Mouse (Mus musculus) brain, adult 2 months (tissue): ENCODE results near the gene Lrrc75b.
"Not testable (repeated sequence)": the region's sequence is repeated elsewhere in the genome, so short reads cannot be mapped to it uniquely, and the experiment has no call there.

Experiments used
- DNase-seq: peaks from one replicate; pipeline ENCODE4 v3.0.0; 2011; ENCODE audit warnings: low read depth, low spot score

The Lrrc75b gene

DNA sequence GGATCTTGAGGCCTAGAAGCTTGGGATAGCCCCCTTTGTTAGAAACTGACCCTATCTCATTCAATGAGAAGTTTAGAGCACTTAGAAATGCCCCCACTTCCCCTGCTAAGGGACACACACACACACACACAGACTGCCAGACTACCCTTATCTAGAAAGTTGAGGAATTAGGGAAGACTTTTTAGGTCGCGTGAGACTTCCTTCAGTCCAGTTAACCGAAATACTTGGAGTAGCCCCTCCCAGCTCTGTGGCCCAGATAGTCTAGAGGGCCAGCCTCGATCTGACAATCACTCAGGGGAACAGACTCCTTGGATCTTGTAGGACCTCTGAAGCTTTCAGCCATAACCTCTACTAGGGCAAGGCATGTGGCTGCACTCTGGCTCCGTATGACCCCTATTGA, 7.9 kb upstream of the Lrrc75b start:
- no peak for DNase-seq

DNA sequence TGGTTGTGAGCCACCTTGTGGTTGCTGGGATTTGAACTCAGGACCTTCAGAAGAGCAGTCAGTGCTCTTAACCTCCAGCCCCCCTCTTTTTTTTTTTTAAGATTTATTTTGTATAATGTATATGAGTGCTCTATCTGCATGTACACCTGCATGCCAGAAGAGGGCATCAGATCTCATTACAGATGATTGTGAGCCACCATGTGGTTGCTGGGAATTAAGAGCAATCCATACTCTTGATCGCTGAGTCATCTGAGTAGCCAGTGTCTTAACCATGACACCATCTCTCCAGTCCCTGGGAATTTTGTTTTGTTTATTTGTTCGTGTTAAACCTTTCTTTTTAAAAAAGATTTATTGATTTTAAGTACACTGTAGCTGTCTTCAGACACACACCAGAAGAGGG, 6.6 kb upstream of the Lrrc75b start:
- DNase-seq: not testable (repeated sequence)

DNA sequence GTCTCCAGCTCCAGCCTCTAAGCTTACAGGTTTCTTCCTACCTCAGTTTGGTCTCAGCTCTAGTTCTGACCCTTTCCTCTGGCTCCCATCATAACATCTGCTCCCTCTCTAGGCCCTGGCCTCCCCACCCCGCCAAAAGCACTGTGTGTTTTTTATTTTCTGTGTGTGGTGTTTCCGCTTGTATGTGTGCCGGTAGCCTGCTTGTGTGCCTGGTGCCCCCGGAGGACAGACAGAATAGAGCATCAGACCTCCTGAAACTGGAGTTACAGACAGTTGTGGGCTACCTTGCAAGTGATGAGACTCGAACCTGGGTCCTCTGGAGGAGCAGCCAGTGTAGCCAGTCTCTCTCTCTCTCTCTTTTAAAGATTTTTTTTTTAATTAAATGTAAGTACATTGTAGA, 6.2 kb upstream of the Lrrc75b start:
- DNase-seq: no peak

DNA sequence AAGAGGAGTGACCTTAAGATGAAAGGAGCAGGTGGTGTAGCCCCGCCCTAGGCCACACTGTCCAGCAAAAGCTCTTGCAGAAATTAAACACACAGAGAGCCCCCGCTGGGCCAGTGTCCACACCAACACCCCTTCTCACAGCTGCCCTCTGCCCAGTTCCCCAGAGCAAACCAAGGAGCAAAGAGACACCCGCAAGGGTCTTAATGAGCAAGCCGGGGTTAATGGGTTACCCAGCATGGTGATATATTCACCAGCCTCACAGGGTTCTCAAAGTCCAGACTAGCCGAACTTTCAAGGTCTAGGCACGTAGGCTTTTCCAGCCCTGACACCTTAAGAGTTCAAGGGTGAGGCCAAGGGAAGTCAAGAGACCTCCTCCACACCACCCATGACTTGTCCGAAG, 5.8 kb upstream of the Lrrc75b start:
- no peak for DNase-seq

DNA sequence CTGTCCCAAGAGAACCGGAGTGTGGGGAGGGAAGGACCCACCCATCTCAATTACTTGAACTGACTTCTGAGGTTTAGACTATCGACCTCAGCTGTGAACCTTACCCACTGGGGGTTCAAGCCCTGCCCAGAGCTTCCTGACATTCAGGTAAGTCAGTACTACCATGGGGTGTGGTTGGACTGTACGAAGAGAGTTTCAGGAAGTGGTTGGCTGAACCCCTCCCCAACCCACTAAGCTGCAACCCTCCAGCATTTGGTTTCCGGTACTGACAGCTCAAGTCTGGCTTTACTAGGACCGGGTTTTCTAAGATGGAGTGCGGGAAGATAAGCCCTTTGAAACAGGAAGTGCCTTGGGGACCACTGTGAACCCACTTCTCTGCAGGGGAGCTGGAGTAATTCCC, 5.3 kb upstream of the Lrrc75b start:
- DNase-seq: no peak

DNA sequence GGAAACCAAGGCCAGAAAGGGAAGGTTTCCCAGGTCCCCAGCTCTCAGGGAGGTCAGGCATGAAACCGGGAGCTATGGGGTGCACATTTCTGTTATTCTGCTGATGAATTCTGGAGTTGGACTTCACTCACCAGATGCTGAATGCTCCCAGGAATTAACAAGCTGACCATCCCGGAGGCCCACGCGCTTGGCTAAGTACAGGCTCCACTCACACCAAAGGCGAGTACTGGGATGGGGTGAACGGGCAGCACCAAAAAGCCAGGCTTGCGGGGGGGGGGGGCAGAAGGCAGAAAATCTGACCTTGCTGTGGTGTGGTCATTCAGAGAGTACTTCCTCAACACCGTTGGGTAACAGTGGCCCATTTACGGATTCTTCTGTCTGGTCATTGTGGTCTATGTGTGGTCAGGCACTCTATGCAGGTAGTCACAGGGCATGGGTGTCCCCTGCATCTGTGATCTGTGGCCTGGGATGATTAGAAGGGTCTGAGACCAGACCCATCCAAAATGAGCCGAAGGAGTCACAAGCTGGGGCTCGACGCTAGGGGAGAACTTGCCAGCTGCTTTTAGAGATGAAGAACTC, 4.6 kb upstream of the Lrrc75b start:
- DNase-seq: no peak

DNA sequence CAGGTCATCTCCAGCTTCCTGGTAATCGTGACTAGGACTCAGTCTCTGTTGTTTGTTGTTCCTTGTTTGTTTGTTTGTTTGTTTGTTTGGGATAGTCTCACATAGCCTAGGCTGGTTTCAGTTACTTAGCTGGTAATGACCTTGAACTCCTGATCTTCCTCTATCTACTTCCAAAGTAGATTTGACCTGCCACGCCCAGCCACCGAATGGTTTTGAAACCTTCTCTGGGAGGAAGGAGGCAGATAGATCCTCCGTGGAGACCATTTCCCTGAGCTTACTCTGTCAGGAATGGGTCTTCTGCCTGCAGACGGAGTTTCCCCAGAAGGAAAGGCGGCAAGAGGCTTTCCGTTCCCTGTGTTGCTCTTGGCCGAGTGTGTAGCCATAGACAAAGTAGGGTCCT, 2.5 kb upstream of the Lrrc75b start:
- no peak for DNase-seq

DNA sequence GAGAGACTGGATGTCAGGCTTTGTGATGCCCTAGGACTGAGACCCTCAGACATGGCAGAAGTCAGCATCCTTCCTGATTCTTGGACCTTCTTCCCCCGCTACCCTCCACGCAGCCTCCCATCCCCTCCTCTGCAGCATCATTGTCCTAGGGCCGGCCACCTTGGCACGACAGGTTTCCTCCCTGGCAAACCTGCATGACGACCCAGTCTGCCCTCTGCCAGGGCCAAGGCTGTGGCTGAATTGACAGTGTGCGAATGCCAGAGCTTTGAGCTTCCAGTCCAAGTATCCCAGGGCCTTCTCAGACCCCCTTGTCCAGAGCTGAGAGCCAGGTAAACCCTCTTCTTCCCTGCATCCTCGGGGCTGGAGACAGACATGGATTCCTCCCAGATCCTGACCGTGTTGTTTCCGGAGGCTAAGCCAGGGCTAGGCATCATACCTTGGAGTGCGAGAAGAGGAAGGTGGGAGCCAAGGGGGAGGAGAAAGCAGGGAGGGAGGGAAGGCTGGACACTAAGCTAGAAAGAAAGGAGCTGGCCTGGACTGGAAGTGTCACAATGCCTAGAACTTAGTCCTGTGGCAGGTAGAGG, 1.0 kb upstream of the Lrrc75b start, which contains the start of gene Ggt1:
Ggt1 (plus strand) TSS at position 534 of the 584 bp plus-strand sequence.
- no peak for DNase-seq

DNA sequence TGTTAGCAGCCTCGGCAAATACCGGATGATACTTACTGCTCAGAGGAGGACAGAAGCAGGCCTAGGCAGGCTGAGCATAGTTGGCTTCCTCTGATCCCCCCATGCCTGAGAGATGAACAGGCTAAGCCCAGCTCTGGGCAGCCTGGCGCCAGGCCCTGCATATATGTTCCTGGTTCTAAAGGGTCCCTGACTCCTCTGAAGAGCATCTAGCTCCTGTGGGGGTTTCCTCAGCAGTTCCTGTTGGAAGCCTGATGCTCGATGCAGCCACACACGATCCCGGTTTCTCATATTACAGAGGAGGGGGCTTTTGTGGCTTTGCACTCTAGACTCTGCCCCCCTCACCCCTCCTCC, 394 bp upstream of the Lrrc75b start:
- DNase-seq: no peak

DNA sequence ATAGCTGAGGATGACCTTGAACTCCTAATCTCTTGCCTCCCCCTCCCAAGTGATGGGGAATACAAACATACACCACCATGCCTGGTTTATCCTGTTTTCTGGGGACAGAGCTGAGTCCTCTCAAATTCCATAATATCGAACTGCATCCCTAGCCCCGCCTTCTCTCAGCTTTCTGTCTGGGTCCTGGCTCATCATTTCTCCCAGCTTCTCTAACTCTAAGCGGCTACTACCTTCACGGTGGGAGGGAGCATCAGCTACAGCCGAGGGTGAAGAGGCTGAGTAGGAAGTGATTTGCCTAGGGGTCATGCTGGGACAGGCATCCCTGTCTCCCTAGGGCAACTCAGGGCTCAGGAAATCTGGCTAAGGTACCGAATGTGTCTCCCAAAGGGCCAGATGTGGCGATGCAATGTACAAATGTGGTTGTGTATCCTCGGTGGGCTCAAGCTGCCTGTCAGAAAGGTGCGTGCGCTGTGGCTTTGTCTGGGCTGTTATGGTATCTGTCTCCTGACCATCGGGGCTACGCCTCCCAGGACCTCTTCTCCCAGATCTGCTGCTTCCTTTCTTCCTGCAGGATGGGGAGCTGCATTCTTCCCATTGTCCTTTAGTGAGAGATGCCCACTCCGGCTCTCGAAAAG, 972 bp downstream of the Lrrc75b start:
- DNase-seq: peak; percentile 39

DNA sequence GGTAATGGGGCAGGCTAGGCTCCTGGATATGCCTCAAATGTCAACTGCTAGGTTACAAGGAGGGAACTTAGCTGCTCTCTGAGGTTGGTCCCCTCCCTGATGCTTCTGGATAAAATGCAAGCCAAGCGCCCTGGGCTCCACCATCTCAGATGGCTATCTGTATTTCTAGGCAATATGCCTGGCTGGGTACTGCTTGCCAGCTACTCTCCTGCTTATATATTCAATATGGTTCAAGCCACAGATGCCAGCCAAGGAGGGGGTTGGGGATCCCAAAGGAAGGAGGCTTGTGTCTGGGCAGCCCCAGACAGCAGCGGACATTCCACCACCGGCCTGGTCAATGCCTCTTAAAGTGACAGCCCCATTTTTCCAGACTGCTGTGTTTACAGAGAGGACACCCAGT, 1.6 kb downstream of the Lrrc75b start:
- peak; percentile 88 for DNase-seq

DNA sequence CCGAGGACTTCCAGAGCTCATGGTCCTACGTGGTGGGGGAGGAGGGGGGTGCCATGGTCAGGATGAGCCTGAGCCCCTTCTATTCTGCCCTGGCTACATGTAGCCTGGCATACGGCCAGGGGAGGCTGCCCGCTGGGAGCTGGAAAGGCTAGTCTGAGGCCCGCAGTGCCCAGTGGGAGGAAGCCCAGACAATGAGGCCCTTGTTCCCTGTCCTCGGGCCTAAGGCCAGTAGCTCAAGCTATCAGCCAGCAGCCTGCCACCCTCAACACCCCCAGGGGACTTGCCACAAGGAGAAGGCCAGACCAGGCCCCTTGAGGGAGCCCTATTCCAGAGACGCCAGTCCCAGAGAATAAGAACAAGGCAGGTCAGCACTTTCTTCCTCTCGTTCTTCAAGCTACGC, 4.1 kb downstream of the Lrrc75b start:
- DNase-seq: peak; percentile 91

DNA sequence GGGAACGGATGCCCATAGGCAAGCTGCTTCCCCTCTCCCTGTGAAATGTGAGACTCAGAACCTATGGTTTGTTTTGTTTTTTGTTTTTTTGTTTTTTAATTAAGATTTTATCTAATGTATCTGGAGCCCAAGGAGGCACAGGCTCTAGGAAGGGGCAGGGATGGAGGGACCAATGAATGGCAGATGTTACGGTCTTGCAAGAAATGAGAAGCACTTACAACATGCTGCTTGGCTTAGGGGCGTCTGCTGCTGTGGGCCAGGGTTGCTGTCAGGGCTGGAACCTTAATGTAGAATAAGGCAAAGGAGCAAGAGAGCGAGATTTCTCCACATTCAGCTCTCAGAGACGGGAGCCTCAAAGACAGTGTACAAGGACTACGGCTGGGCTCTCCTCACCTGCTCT, 4.6 kb downstream of the Lrrc75b start:
- DNase-seq: no peak

DNA sequence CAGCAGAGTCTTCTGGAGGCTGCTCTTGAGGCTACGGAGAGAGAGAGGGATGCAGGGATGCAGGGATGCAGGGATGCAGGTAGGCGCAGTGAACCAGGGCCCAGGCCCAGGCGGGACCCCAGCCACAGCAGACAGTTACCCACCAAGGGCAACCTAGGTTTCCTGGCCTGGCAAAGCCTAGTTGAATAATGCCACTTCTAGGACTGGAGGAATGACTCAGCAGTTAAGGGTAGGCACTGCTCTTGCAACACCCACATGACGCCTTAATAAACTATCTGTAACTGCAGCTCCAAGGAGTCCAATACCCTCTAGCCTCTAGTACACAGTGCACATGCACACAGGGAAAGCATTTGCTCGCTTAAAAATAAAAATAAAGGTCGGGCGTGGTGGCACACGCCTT, 6.0 kb downstream of the Lrrc75b start:
- peak; percentile 30 for DNase-seq

DNA sequence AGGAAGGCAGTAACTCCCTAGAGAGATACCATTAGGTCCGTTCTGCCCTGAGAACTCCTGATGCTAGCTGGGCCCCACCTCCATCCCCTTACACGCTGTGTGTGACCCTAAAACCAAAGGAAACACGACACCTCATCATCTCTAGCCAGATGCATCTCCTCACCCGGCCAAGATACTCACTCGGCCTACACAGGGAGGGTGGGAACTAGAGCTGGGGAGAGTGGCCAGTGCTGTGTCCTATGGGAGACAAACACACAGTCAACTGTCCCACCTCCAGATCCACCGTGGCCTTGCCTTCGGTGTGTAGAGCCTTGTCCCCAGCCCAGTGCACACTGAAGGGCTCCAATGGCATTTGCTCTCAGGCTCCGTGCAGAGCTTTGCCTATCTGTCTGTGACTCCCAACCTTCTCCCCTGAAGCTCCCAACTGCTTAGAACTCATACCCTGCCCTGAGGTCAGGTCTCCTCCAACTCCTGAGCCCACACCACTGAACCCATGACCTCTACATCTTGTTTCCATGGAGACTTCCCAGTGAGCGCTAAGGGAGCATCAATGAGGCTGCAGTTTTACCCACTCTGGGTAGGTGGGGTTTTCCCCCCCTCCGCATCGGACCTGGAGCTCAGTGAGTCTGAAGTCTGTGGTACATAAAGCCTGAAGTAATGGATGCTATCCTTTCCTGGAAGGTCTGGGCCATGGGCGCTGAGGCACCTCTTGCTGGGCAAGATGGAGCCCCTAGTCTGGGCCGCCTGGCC, 7.3 kb downstream of the Lrrc75b start:
- no peak for DNase-seq

DNA sequence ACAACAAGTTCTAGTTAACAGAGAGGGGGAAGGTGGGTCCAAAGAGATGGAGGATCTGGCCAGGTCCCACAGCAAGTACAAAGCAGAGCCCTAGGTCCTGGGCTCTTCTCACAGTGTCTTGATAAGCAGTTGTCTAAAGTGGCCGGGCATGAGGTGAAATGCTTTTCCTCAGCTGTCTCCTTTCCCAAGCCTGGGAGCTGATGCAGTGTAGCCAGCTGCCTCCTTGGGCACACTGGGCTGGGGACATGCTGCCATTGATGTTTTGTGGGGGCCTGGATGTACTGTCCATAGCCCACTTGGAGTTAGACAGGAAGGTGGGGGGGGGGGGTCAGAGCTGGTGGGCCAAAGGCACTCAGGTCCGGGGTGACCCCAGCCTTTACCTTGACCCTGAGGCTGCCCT, 8.0 kb downstream of the Lrrc75b start:
- no peak for DNase-seq

DNA sequence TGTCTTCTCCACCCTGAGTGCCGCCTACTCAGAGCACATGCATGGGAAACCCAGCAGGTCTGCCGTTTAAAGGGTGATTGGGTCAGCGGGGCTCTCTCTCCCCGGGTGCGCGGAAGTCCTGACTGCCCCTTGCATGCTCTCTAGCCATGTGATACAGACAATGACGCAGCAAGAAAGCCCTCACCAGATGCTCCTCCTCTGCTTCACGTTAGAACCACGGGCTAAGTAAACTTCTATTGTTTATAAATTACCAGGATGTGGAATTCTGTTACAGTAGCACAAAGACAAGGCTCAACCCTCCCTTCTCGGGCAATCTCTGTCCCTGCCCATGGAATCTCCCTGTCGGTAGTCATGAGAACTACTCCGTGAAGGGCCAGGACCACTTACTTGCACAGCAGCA, 9.0 kb downstream of the Lrrc75b start:
- DNase-seq: no peak

DNA sequence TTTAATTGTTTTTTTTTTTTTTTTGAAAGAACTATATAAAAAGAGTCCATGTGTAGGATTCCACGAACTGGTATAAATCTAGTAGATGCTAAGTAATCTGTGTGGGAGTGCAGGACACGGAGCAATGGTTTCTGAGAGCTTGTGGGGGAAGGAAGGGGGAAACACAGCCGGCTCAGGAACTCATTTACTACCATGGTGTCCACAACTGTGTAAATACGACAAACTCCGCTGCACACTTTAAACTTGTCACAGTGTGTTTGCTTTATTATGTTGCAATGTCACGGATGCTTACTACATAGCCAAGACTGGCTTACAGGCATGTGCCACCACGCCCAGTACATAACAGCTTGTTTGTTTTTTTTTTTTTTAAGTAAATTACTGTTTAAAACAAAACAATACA, 10.2 kb downstream of the Lrrc75b start:
- DNase-seq: peak; percentile 30

DNA sequence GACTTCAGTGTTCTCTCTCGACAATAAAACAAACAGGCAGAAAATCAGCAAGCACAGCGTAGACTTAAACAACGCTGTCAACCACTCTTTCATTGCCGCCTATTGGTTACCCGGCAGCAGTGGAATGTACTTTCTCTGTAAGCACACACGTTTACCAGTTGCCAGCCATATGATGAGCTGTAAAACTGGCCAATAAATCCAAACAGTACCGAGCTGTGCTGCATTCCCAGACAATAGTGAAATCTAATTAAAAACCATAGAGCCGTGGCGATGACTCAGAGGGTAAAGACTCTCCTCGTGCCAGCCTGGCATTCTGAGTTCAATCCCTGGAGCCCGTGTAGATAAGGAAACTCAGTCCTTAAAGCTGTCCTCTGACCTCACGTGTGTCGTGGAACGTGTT, 11.6 kb downstream of the Lrrc75b start:
- DNase-seq: peak; percentile 50

DNA sequence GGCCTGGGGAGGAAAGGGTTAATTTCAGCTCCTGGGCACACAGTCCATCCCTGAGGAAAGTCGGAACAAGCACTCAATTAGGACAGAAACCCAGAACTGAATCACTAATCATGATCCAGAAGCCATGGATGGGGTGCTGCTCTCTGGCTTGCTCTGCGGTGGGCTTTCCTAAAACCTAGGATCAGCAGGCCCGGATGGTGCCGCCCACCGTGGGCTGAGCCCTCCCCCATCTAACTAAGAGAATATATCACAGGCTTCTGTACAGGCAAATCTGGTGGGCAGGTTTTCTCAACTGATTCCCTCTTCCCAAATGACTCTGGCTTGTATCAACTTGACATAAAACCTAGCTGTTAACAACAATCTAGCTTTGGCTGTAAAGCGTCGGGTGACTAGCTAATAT, 12.2 kb downstream of the Lrrc75b start:
- DNase-seq: no peak

DNA sequence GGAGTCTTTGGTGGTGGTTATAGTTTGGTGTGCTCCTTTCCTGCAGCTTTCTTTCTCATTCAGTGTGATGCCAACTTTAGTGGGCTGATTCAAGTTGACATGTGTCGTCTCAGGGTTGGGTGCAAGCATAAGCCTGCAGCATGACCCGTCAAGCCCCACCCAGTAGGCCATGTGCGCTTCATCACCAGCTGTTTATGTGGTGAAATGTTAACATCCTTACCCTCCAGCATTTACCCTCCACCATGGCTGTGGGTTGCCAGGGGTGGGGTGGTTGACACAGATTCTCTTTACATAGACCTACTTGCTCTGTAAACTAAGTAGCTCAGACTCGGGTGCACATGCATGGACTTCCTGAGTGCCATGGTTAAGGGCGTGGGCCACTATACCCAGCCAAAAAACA, 24.0 kb downstream of the Lrrc75b start:
- DNase-seq: no peak

DNA sequence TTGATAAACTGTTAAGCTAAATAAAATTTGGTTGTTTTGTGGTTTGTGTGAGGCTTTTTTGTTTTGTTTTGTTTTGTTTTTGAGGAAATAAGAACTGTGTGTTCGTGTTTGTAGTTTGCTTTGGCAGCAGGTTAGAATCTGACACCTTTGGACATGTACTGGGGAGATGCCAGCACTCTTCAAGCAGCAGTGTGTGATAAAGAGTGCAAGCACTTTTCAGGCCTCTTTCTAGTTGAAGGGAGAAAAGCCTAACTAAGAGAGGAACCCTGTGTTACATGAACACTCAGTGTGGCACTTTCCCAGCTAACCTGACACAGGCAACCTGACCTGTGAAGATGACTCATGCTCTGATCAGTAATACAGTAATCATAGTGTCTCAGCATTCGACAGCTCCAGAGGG, 24.7 kb downstream of the Lrrc75b start:
- DNase-seq: no peak

DNA sequence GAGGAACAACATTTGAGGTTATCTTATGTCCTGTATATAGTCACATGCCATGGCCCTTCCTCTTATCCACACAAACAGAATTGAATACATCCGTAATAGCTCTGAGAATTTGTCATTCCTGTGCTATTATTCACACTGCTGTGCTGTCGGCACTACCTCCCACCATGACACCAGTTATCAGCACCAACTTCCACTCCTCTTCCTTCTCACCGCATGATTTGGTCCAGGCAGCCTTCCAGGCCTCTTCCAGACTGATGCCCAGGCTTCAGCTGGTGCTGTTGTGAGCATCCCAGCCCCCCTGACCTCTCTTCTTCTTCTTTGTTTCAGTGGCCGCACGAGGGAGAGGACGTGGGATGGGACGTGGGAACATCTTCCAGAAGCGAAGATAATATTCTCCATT, 25.2 kb downstream of the Lrrc75b start:
- peak; percentile 38 for DNase-seq
